Mouse (Mus musculus) mesoderm, embryonic 11.5 days (tissue): ENCODE results near the gene Epop.

Source experiments
- DNase-seq: peaks from one replicate; pipeline ENCODE4 v3.0.0-alpha.2; 2012; ENCODE audit warnings: low read depth, low spot score

Gene Epop

GRCm38 (mm10) chr11:97629576-97629975 is at the start of gene Epop:
TSS of gene Epop (minus strand) at chr11:97629702.
- peak; percentile 94 for DNase-seq

DNA sequence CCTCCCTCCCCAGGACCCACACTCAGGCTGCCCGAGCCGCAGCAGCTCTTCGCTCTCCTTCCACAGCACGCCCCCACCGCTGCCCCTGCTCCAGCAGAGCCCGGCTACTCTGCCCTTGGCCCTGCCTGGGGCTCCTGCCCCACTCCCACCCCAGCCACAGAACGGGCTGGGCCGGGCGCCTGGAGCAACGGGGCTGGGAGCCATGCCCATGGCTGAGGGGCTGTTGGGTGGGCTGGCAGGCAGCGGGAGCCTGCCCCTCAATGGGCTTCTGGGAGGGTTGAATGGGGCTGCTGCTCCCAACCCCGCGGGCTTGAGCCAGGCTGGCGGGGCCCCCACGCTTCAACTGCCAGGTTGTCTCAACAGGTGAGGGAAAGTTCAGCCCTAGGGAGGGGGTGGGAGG is 48.8 kb upstream of the Epop start:
- no peak for DNase-seq

- DNase-seq = no peak
These were observed 48.3 kb upstream of the Epop start for GRCm38 (mm10) chr11:97677842-97678241.

GRCm38 (mm10) chr11:97677381-97677780 is 47.9 kb upstream of the Epop start:
- DNase-seq = no peak

DNA sequence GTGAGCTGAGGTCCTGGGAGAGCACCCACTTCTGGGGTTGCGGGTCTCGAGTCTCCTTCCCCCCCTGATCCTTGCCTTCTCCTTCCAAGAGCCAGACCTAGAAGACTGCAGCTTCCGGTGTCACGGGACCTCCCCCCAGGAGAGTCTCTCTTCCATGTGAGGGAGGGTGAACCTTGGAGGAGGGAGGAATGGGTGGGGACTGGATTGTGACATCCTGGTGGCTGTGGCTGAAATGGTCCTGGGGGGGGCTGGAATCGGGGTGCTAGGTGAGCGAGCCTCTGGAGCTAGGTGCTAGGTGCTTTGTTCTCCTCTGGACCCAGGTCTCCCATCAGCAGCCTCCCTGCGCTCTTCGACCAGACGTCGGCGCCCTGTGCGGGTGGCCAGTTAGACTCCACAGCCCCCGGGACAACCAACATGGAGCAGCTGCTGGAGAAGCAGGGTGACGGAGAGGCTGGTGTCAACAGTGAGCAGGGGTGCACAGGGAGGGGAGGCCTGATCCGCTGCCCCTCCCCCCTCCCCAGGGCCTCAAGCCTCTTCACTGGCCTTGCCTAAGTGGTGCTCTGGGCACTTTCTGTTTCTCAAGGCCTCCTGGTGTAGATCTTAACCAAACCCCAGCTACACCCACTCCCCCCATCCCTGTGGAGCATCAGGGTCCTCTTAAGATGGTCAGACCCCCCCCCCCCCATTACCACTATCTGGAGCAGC is 46.7 kb upstream of the Epop start:
- DNase-seq = no peak

GRCm38 (mm10) chr11:97673148-97673547 is 43.6 kb upstream of the Epop start:
- DNase-seq = no peak

- no peak for DNase-seq
These were observed 41.6 kb upstream of the Epop start for GRCm38 (mm10) chr11:97671177-97671527.

GRCm38 (mm10) chr11:97670234-97671176 is 41.0 kb upstream of the Epop start:
- no peak for DNase-seq

- no peak for DNase-seq
These were observed 40.3 kb upstream of the Epop start for GRCm38 (mm10) chr11:97669829-97670228.

DNA sequence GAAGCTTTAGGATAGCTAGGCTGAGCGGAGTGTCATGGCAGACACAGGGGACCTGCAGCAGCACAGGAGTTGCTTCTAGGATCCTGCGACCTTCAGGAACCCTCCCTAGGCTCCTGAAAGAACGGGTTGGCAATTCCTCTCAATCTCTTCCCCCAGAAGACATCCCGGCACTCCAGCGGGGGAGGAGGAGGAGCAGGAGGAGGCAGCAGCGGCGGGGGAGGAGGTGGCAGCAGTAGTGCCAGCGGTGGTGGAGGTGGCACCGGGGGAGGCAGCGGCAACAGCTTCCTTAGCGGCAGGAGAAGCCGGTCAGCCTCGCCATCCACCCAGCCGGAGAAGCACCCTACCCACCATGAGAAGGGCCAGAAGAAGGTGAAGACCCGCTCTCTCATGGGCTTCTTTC is 39.8 kb upstream of the Epop start:
- no peak for DNase-seq

- no peak for DNase-seq
These were observed 38.7 kb upstream of the Epop start for GRCm38 (mm10) chr11:97668160-97668559.

GRCm38 (mm10) chr11:97666794-97667193 is 37.3 kb upstream of the Epop start:
- no peak for DNase-seq

- no peak for DNase-seq
These were observed 36.7 kb upstream of the Epop start for GRCm38 (mm10) chr11:97666221-97666620.

DNA sequence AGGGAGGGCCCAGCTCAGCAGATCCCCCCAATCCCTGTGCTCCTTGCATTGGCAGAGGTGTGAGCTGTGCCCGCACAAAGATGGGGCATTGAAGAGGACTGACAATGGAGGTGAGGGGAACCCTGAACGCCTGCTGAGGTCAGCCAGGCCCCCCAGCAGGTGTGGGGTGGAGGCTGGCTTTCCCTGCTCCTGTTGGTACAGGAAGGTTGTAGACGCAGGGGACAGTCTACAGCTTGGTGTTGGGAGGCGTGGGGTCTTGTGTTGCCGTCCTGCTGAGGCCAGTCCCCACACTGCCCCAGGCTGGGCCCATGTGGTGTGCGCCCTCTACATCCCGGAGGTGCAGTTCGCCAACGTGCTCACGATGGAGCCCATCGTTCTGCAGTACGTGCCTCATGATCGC is 35.9 kb upstream of the Epop start:
- no peak for DNase-seq

DNA sequence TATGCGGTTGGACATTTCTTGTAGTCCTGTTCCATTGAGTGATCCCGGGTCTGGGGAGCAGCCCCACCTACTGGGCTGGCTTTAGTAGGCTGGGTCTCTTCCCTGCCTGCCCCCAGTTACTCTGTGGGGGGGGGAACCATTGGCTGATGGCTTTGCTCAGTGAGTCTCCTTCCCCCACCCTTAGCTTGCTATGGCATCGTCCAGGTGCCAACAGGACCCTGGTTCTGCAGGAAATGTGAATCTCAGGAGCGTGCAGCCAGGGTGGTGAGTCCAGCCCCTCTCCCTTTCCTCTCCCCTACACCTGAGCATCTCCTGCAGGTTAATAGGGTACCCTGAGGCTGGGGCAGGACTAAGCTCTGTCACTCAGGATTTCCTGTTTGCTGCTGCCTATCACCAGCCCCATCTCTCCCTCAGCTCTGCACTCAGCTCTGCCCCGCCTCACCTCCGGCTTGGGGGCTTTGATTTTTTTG is 35.3 kb upstream of the Epop start:
- no peak for DNase-seq

GRCm38 (mm10) chr11:97664339-97664665 is 34.8 kb upstream of the Epop start:
- DNase-seq = no peak

GRCm38 (mm10) chr11:97663528-97664338 is 34.2 kb upstream of the Epop start:
- peak; percentile 53 for DNase-seq

DNA sequence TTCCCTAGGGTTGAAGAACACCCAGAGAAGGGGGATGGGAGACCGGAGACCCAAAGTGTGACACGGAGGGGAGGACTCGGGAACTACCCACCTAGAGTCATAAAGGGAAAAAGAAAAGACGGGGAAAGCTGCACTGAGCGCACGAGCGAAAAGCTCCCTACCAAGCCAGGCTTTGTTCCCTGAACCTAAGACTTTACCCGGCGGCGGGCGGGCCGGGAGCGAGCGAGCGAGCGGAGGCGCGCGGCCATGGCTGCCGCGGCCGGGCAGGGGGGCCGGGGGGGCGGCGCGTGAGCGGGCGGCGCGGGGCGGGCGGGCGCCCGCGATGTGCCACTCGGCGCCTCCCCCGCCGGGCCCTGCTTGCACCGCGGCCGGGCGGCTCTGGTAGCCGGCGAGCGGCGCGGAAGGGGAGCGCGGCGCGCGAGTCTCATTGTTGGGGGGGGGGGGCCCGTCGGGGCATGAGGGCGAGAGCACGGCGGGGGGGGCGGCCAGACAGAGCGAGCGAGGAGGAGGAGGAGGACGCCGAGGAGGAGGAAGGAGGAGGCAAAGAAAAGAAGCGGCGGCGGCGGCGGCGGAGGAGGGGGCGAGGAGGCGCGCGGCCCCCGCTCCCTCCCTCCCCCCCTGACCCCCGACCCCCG is 33.5 kb upstream of the Epop start, which contains the start of gene Mllt6:
Mllt6 (plus strand) TSS at position 522 of the 635 bp plus-strand sequence.
- peak; percentile 78 for DNase-seq

- DNase-seq = peak; percentile 38
These were observed 32.8 kb upstream of the Epop start for GRCm38 (mm10) chr11:97662207-97662892.

- DNase-seq = peak; percentile 39
These were observed 32.2 kb upstream of the Epop start for GRCm38 (mm10) chr11:97661648-97662133.
